Mouse (Mus musculus): ENCODE data around the gene Vnn3. TPM values are rescaled to one million over a fixed set of nuclear protein-coding genes. Genes with fewer than 3 reads are reported as not detected.

Vnn3 gene
- polyA plus RNA-seq, 1 experiment from 2014 or later: not detected

Other genes starting within 250 kb of the Vnn3 start
- 203 and 268 TPM in 2 replicates for gene Rps12, start 64.2 kb upstream of the Vnn3 start, polyA plus RNA-seq (2014; fragmentation: Nextera tagmentation; extraction: Ambion mirVana)
- 13.4 and 20.0 TPM in 2 replicates for gene Slc18b1, start 54.5 kb upstream of the Vnn3 start, polyA plus RNA-seq (2014; fragmentation: Nextera tagmentation; extraction: Ambion mirVana)
- gene Vnn1, start 43.2 kb downstream of the Vnn3 start, polyA plus RNA-seq (2014; fragmentation: Nextera tagmentation; extraction: Ambion mirVana): 0.74 and 0.79 TPM in 2 replicates
- not detected in 2 replicates for gene Taar1, start 68.9 kb downstream of the Vnn3 start, polyA plus RNA-seq (2014; fragmentation: Nextera tagmentation; extraction: Ambion mirVana)
- gene Taar2, start 87.1 kb downstream of the Vnn3 start, polyA plus RNA-seq (2014; fragmentation: Nextera tagmentation; extraction: Ambion mirVana): not detected in 2 replicates
- not detected in 2 replicates for gene Taar3, start 98.1 kb downstream of the Vnn3 start, polyA plus RNA-seq (2014; fragmentation: Nextera tagmentation; extraction: Ambion mirVana)
- not detected in 2 replicates for gene Taar4, start 109.0 kb downstream of the Vnn3 start, polyA plus RNA-seq (2014; fragmentation: Nextera tagmentation; extraction: Ambion mirVana)
- gene Taar5, start 119.2 kb downstream of the Vnn3 start, polyA plus RNA-seq (2014; fragmentation: Nextera tagmentation; extraction: Ambion mirVana): not detected in 2 replicates
- gene Taar6, start 134.2 kb downstream of the Vnn3 start, polyA plus RNA-seq (2014; fragmentation: Nextera tagmentation; extraction: Ambion mirVana): not detected in 2 replicates
- not detected in 2 replicates for gene Taar7a, start 142.0 kb downstream of the Vnn3 start, polyA plus RNA-seq (2014; fragmentation: Nextera tagmentation; extraction: Ambion mirVana)
- gene Taar7b, start 148.5 kb downstream of the Vnn3 start, polyA plus RNA-seq (2014; fragmentation: Nextera tagmentation; extraction: Ambion mirVana): not detected in 2 replicates
- not detected in 2 replicates for gene Taar7d, start 175.8 kb downstream of the Vnn3 start, polyA plus RNA-seq (2014; fragmentation: Nextera tagmentation; extraction: Ambion mirVana)
- not detected in 2 replicates for gene Taar7e, start 186.2 kb downstream of the Vnn3 start, polyA plus RNA-seq (2014; fragmentation: Nextera tagmentation; extraction: Ambion mirVana)
- not detected in 2 replicates for gene Taar7f, start 198.0 kb downstream of the Vnn3 start, polyA plus RNA-seq (2014; fragmentation: Nextera tagmentation; extraction: Ambion mirVana)
- not detected in 2 replicates for gene Taar8a, start 225.0 kb downstream of the Vnn3 start, polyA plus RNA-seq (2014; fragmentation: Nextera tagmentation; extraction: Ambion mirVana)
- not detected in 2 replicates for gene Taar8b, start 240.8 kb downstream of the Vnn3 start, polyA plus RNA-seq (2014; fragmentation: Nextera tagmentation; extraction: Ambion mirVana)